Mouse (Mus musculus) gastrocnemius, postnatal 10 days (tissue): ENCODE results near the gene Tmem104. TPM values are rescaled to one million over a fixed set of nuclear protein-coding genes. Genes with fewer than 3 reads are reported as not detected.

Experiments used
- DNase-seq: peaks from one replicate; pipeline ENCODE4 v3.0.0; 2021; ENCODE audit warnings: mixed read lengths
- total RNA-seq, 2 experiments: library from RNA; stranded (reverse); gene quantifications; 2 replicates each; pipeline ENCODE4 v1.2.3; 2021

Gene Tmem104
- total RNA-seq, 2 experiments from 2014 or later: 3.9 to 6.4 TPM

- no peak for DNase-seq
These were observed 44.1 kb downstream of the Tmem104 start for GRCm38 (mm10) chr11:115231168-115231915.

DNA sequence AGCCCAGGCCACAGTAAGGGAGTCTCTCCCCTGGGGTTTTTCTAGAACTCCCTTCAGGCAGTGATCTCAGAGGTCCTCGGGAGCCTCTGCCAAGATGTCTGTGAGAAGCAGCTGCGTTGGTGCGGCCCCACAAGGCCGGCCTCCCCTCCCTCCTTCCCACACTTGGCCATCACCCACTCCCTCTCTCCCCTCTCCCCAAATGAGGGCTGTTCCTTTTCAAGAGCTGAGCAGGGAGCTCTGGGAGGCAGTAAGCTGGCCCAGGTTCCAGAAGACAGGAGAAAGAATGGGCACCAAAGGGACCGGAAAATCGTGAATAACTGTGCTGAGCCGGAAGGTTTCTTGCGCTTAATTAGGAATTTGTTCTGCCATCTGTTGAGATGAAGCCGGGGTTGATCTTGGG, 44.6 kb downstream of the Tmem104 start:
- DNase-seq: no peak

DNA sequence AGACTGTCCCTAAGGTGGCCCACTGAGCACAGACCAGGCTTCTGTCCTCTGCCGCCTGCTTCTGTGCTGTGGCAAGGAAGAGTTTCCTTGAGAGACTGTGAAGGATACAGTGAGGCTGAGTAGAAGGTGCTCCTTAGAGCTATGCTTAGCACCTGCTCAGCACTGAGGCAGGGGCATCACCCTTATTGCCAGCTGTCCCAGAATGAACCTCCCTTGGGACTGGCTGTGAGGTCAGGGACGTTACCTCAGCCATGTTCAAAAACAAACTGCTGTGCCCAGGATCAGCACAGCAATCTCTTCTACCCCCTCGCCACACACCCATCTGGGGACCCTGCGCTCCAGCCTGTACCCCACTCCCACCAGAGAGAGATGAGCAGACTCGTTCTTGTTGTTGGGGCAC, 45.6 kb downstream of the Tmem104 start:
- no peak for DNase-seq

DNA sequence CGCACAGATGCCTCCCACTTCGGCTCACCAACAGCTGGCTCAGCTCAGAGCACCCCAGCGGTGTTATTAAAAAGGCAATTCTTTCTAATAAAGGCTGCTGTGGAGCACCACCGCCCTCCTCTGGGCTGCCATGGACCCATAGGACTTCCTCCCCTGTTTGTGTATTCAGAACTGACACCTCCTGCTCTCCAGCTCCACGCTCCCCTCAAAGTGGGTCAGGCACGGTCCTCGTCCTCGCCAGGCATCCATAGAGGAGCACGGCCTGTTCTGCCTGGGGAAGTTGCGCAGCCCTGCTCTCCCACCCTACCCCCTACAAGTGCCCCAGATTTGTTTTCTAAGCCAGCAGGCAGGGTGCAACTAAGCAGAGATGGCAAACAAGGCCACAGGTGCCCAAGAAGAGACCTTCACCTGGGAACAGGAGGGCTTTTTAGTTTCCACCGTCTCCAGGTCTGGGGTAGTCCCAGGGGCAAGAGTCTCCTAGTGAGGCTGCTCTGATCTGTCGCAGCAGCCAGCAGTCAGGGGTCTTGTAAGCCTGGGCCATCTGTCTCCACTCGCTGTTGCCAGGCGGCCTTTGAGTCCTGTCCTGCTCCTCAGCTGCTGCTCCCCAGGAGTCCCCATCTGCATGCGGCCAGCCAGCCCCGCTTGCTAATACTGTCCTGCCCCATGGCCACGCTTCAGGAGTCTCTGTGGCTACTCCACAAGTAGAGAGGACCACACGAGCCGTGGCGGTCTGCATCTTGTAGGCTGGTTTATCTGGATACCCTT, 46.4 kb downstream of the Tmem104 start:
- DNase-seq: no peak

DNA sequence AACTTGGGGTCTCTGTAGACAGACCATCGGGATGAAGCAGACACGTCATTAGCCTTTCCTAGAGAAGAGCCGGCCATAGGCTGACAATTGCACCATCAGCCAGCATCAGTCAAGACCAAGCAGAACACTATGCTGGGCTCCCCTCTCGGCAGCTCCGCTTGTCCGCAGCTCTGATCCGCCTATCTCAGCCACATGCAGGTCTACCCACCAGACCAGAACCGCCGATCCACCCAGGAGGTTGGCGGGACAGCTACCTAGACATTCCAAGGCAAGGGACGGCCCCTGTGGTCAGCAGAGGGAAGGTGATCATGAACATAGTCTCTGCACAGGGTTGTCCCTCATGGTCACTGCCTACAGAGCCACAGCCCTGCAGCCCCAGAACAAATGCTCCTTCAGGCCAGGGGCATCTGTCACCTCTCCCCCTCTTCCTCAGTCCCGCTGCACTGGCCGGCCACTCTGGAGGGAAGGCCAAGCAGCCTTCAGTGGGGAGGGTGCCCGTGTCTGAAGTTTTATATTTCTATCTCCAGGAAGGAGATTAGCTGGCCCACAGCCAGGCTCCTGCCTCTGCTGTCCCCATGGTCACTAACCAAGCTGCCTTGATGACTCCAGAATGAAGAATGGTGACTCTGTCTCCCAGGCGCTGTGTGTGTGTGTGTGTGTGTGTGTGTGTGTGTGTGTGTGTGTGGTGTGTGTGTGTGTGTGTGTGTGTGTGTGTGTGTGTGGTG, 47.2 kb downstream of the Tmem104 start:
- peak; percentile 40 for DNase-seq

- DNase-seq: no peak
These were observed 49.3 kb downstream of the Tmem104 start for GRCm38 (mm10) chr11:115236570-115236969.

DNA sequence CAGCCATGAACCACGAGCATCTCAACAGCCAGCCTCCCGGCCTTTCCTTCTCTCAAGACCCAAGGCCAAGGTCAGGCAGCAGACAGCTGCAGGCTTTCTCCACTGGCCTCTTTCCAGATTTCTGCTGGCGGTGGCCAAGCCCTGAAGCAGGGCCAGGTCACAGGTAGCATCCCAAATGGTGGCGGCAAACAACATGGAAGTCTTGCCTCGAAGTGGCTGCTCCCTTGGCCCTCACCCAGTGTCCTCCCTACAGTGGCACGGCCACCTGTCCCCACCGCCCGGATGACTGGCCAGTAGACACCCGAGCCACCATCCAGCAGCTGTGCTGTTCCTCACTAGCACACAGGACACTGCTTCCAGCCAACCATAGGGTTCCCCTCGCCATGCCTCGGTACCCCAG, 54.1 kb downstream of the Tmem104 start:
- DNase-seq: peak; percentile 67

GRCm38 (mm10) chr11:115242746-115243145, 55.5 kb downstream of the Tmem104 start:
- no peak for DNase-seq

DNA sequence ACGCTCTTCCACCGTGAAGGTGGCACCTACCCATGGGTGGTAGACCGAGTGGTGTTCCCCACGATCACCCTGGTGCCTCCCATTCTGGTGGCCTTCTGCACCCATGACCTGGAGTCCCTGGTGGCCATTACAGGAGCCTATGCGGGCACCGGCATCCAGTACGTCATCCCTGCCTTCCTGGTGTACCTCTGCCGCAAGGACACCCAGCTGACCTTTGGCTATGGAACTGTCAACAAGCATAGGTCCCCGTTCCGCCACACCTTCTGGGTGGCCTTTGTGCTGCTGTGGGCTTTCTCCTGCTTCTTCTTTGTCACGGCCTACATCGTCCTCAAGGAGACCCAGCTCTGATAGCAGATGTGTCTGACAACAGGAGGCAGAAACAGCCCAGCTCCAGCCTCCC, 56.5 kb downstream of the Tmem104 start:
- DNase-seq: no peak

DNA sequence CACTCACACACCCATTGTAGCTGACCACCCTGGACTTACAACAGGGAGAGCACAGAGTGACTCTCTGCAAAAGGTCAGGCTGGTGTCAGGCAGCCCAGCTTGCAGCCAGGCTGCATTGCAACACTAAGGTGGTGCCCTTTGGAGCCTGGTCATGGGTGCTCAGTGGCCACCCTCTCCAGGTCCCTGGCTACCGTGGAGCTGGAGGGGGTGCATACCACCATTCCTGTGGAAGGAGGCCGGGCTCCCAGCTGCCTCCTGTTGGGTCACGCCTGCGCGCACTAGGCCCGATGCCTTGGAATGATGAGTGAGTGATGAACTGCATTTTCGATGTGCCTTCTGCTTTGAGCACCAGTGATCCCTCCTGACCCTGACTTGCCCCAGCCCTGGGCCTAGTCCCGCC, 57.6 kb downstream of the Tmem104 start:
- DNase-seq: no peak

GRCm38 (mm10) chr11:115246386-115246785, 59.1 kb downstream of the Tmem104 start:
- no peak for DNase-seq

GRCm38 (mm10) chr11:115247240-115247639, 60.0 kb downstream of the Tmem104 start:
- no peak for DNase-seq

DNA sequence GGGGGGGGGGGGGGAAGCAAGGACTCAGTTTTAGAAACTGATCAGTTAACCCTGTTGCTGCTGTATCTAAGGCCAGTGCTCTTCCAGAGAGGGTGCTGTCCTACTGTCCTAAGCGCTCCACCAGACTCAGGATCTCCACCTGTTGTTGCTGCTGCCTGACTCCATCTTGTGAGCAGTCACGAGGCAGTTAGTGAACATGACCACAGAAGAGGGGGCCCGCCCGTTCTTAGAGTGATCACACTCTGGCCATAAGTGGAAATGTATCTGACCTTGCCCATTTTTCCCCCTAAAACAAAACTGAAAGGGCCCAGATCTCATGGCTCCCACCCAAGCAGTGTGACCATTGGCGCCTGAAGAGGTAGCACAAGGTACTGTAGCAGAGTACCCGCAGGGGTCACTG, 60.7 kb downstream of the Tmem104 start:
- DNase-seq: no peak

DNA sequence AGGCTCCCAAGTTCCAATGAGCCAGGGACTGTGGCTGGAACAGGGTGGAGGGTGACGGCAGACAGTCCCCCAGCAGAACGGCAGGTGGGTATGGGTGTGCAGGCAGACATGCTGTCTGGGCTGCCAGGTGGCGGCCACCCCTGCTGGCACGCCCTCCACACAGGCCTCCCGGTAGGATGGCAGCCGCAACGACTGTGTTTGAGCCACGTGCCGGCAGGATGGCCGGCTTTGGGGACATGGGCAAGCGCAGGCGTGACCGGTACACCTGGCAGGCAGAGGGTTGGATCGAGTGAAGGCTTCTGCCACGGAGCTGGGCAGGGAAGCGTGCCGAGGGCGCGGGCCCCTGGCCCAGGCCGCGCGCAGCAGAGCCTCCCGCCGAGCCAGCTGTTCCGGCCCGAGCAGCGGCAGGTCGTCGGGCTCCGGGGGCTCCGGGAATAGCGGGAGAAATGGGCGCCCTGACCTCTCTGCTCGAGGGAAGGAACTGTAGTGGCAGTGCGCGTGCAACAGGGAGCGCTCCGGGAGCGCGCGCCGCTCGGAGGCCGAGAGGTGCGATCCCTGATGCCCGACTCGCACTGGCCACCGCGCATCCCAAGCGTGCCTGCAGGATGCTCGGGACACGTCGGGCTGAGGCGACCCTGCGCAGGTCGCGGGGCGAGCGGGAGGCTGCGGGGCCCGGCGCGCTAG, 62.6 kb downstream of the Tmem104 start:
- no peak for DNase-seq

GRCm38 (mm10) chr11:115250405-115251090, 63.3 kb downstream of the Tmem104 start:
- DNase-seq: no peak

GRCm38 (mm10) chr11:115251258-115251657, 64.0 kb downstream of the Tmem104 start:
- DNase-seq: no peak

GRCm38 (mm10) chr11:115257775-115258510, 70.7 kb downstream of the Tmem104 start:
- no peak for DNase-seq

DNA sequence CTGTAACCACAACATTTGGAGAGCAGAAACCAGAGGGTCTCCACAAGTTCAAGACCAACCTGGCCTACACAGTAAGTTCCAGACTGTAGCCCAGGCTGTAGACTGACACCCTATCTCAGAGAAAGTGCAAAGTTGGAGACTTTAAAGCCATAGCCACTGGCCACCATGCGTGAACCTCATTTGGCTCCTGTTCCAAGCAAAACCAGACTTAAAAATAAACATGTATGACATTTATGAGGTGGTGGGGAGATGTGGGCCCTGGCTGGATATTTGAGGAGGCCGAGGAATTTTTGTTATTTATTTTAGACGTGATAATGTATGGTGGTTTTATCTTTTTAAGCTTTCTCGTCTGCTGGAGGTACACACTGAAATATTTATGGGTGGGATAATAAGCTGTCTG, 71.8 kb downstream of the Tmem104 start:
- DNase-seq: no peak

DNA sequence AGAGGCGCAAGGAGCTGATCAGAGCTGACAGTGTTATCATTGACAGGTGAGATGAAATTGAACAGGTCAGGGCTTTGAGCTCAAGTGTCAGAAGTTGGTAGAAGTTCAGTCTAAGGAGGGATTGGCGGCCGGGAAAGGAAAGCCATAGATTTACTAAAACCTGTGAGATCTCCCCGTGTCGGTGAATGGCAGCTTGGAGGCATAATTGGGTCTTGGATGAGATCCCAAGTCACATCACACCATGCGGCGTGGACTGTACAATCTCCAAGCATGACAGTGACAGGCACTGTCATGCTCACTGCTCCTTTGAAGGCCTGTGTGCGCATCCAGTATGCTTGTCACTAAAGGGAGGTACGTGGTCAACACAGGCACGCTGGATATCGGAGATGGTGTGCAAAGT, 75.7 kb downstream of the Tmem104 start:
- DNase-seq: no peak

- DNase-seq: no peak
These were observed 77.0 kb downstream of the Tmem104 start for GRCm38 (mm10) chr11:115264136-115264861.
